Mouse (Mus musculus) kidney, adult 2 months (tissue): ENCODE measurements around the gene Iba57.

Source experiments
- CTCF ChIP-seq: fragments of 200-500 bp; conservative IDR thresholded peaks from 2 replicates; pipeline ENCODE4 v1.5.1; 2011; ENCODE audit warnings: low read depth, mild to moderate bottlenecking, control low read depth, low read length, moderate library complexity, mixed read lengths; ENCODE audit not compliant: insufficient read depth, insufficient read length
- POLR2A ChIP-seq: fragments of 200-500 bp; IDR thresholded peaks from one replicate; pipeline ENCODE4 v1.6.1; 2011; ENCODE audit warnings: low read depth, low read length, control low read depth

DNA sequence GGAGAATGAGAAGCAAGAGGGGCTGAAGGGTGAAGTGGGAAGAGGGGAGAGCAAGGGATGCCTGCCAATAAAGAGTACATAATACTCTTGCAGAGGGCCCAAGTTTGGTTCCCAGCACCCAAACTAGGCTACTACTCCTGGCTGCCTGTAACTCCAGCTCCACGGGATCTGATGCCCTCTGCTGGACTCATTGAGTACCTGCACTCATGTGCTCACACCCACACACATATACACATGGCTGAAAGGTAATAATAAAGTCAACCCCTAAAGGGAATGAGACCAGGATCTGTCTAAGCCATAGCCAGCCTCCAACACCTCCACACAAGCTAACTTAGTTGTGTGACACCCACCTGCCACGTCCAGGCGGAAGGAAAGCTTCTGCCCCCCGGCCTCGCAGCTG is 57.6 kb downstream of the Iba57 start:
- TF ChIP-seq CTCF (no peak), POLR2A (no peak)
